Mouse (Mus musculus) brain, embryonic 14.5 days (tissue): ENCODE measurements around the gene Anapc1.

Source experiments
- CTCF ChIP-seq: fragments of 200-500 bp; IDR thresholded peaks from 2 replicates; pipeline ENCODE4 v1.5.1; 2012; ENCODE audit warnings: inconsistent platforms, mild to moderate bottlenecking, moderate library complexity, borderline replicate concordance; ENCODE audit not compliant: insufficient read depth, insufficient read length; ENCODE audit errors: extremely low read depth
- POLR2A ChIP-seq: fragments of 200-500 bp; IDR thresholded peaks from 2 replicates; pipeline ENCODE4 v1.6.1; 2012; ENCODE audit warnings: mild to moderate bottlenecking, inconsistent platforms, borderline replicate concordance; ENCODE audit not compliant: poor library complexity, insufficient read depth, insufficient read length, severe bottlenecking; ENCODE audit errors: extremely low read depth

- TF ChIP-seq CTCF (no peak), POLR2A (no peak)
Measured at GRCm38 (mm10) chr2:128613365-128613764, 73.8 kb downstream of the Anapc1 start.
